Comparison of ENCODE assay signal across 8 mouse cellular contexts in genomic region chr10:40682470-40682869, GRCm38 (mm10). TPM values are rescaled to one million over a fixed set of nuclear protein-coding genes. Genes with fewer than 3 reads are reported as not detected.
DNase-seq lines count a peak whose midpoint lies in the region; ATAC-seq and TF ChIP-seq lines count a peak whose summit lies in the region.

No protein-coding gene starts in this region.

- H3K27me3 ChIP-seq in heart, embryonic 13.5 days (replicated peaks) = no peaks in the 10 kb centered on the region
- H3K27me3 ChIP-seq in midbrain, embryonic 11.5 days (ENCODE audit: control insufficient read depth, insufficient read depth, low read length) = no peaks in the 10 kb centered on the region

- 23% methylated on average over 8 of the region's 8 CpGs for WGBS in heart, embryonic 13.5 days
- 34% methylated on average over 8 of the region's 8 CpGs for WGBS in midbrain, embryonic 11.5 days

- H3K9ac ChIP-seq in heart, embryonic 13.5 days = peak overlapping the region; percentile 89
- H3K9ac ChIP-seq in midbrain, embryonic 11.5 days (ENCODE audit: low read length) = no peak overlapping the region

- TF ChIP-seq CTCF in brain, embryonic 14.5 days (IDR thresholded peaks at IDR 0.05; ENCODE audit: borderline replicate concordance, extremely low read depth, insufficient read depth, insufficient read length) = no peak

- peak overlapping the region; percentile 78 for H3K4me2 ChIP-seq in heart, embryonic 13.5 days
- peak overlapping the region; percentile 92 for H3K4me2 ChIP-seq in midbrain, embryonic 11.5 days

- H3K27ac ChIP-seq in heart, embryonic 13.5 days (replicated peaks) = peak overlapping the region; percentile 74; the same call in 1 of the 2 replicates
- H3K27ac ChIP-seq in midbrain, embryonic 11.5 days (ENCODE audit: low read depth, low read length) = no peak overlapping the region

- no peak for TF ChIP-seq POLR2A in brain, embryonic 14.5 days (IDR thresholded peaks at IDR 0.05; ENCODE audit: borderline replicate concordance, extremely low read depth, insufficient read depth, insufficient read length, poor library complexity, severe bottlenecking)

- H3K4me3 ChIP-seq in heart, embryonic 13.5 days = peak overlapping the region; percentile 62
- H3K4me3 ChIP-seq in midbrain, embryonic 11.5 days (ENCODE audit: low read depth, low read length) = no peak overlapping the region

- H3K9me3 ChIP-seq in heart, embryonic 13.5 days = no peaks in the 10 kb centered on the region
- H3K9me3 ChIP-seq in midbrain, embryonic 11.5 days (ENCODE audit: control insufficient read depth, low read length) = no peaks in the 10 kb centered on the region

- DNase-seq in brain, embryonic 14.5 days (ENCODE audit: low read depth) = peak; percentile 41
- DNase-seq in cerebellum, postnatal 10 days = peak; percentile 7 to 16
- peak; percentile 57 for DNase-seq in layer of hippocampus, adult 9-10 months (ENCODE audit: low spot score)
- DNase-seq in midbrain, embryonic 11.5 days (ENCODE audit: low spot score, missing footprints) = no peak
- no peak for DNase-seq in urinary bladder, adult 2 months (ENCODE audit: low spot score)
- no peak for DNase-seq in ovary, postnatal 14 days (ENCODE audit: low spot score)

- H3K36me3 ChIP-seq in heart, embryonic 13.5 days = no peaks in the 10 kb centered on the region
- H3K36me3 ChIP-seq in midbrain, embryonic 11.5 days (ENCODE audit: control insufficient read depth, insufficient read depth, low read length) = no peaks in the 10 kb centered on the region

- no peak for ATAC-seq in heart, embryonic 13.5 days (ENCODE audit: extremely low read depth, insufficient number of reproducible peaks, low FRiP score, low TSS enrichment)
- ATAC-seq in midbrain, embryonic 11.5 days (ENCODE audit: low FRiP score) = no peak
- ATAC-seq in megakaryocyte-erythroid progenitor cell, adult 5-6 weeks (replicated peaks; ENCODE audit: low FRiP score, low TSS enrichment, poor library complexity, severe bottlenecking) = no peak

- H3K4me1 ChIP-seq in heart, embryonic 13.5 days = peaks cover 15% of the 10 kb centered on the region
- H3K4me1 ChIP-seq in midbrain, embryonic 11.5 days (ENCODE audit: control insufficient read depth, insufficient read depth, low read length) = 0 out of 2 replicates have a peak, but pooled peaks cover 3% of the 10 kb centered on the region

RNA-seq across cellular contexts. Expression of gene Mettl24, which starts 0.6 kb away (rescaled TPM):
- 0.19 and 0.26 TPM in 2 replicates for polyA plus RNA-seq in brain, embryonic 14.5 days (2012; rRNA removed)
- 2.4 TPM in 2 replicates for polyA plus RNA-seq in heart, embryonic 13.5 days (2015; fragmentation: Nextera tagmentation; extraction: Ambion mirVana)
- polyA plus RNA-seq in midbrain, embryonic 11.5 days (2014; fragmentation: Nextera tagmentation; extraction: Ambion mirVana) = 0.53 and 0.65 TPM in 2 replicates
- 2.0 and 2.4 TPM in 2 replicates for polyA plus RNA-seq in urinary bladder, adult 2 months (2012; rRNA removed)
- total RNA-seq in megakaryocyte-erythroid progenitor cell, adult 5-6 weeks (2014; fragmentation: Nextera tagmentation) = not detected in 2 replicates
- not detected in 2 replicates for total RNA-seq in megakaryocyte-erythroid progenitor cell, adult 5-6 weeks (2017)

RNA-seq across cellular contexts. Expression of gene Ddo, which starts 52.7 kb away (rescaled TPM):
- polyA plus RNA-seq in brain, embryonic 14.5 days (2012; rRNA removed) = 0.69 and 0.83 TPM in 2 replicates
- 10.7 and 12.1 TPM in 2 replicates for polyA plus RNA-seq in heart, embryonic 13.5 days (2015; fragmentation: Nextera tagmentation; extraction: Ambion mirVana)
- polyA plus RNA-seq in midbrain, embryonic 11.5 days (2014; fragmentation: Nextera tagmentation; extraction: Ambion mirVana) = 0.08 and 0.18 TPM in 2 replicates
- polyA plus RNA-seq in urinary bladder, adult 2 months (2012; rRNA removed) = 0.78 and 1.3 TPM in 2 replicates
- not detected in 2 replicates for total RNA-seq in megakaryocyte-erythroid progenitor cell, adult 5-6 weeks (2014; fragmentation: Nextera tagmentation)
- total RNA-seq in megakaryocyte-erythroid progenitor cell, adult 5-6 weeks (2017) = not detected in 2 replicates

Comparison
In these comparisons a context has a peak if more than half of its experiments do, and no peak if none do; other contexts are left out.
1. DNase-seq: peak in brain, embryonic 14.5 days (single experiment), cerebellum, postnatal 10 days (2 of 2) and layer of hippocampus, adult 9-10 months (single experiment); none in midbrain, embryonic 11.5 days (single experiment), urinary bladder, adult 2 months (single experiment) and ovary, postnatal 14 days (single experiment).